Mouse (Mus musculus): ENCODE results near the gene Slc35d3. TPM values are rescaled to one million over a fixed set of nuclear protein-coding genes. Genes with fewer than 3 reads are reported as not detected.

Gene Slc35d3
- total and polyA plus RNA-seq, 2 experiments from 2014 or later: 0.05 TPM; not detected in 1

DNA sequence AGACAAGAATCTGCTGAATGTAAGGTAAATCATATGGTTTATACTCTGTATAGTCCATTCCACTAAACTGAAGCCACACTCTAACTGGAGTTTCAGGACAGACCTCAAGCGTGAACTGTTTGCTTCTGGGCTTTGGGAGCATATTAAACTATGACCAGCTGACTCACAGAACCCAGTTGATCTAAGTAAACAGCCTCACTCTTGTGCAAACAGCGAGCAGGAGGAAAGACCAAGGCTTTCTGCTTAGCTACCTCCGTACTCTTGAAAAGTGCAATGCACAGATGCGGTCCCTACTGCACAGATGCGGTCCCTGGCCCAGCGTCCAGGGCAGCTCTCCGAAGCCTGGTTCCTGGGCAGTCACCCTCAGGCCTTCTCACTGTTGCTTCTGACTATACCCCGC, 26.0 kb upstream of the Slc35d3 start:
- 87% methylated on average over 8 of the region's 8 CpGs for WGBS
- Histone ChIP-seq H3K4me3 (ENCODE audit: low read depth, low read length) (no peak overlapping the region), H3K36me3 (replicated peaks; ENCODE audit: control insufficient read depth, insufficient read depth, low read length) (0 out of 2 replicates have a peak, but pooled peaks cover 4% of the 10 kb centered on the region), H3K4me1 (ENCODE audit: control insufficient read depth, insufficient read depth) (no peaks in the 10 kb centered on the region), H3K9ac (replicated peaks; ENCODE audit: low read depth, low read length) (no peak overlapping the region), H3K9me3 (replicated peaks; ENCODE audit: control insufficient read depth, low read length) (no peaks in the 10 kb centered on the region), H3K27me3 (ENCODE audit: control insufficient read depth, insufficient read depth, low read length) (no peaks in the 10 kb centered on the region), H3K4me2 (ENCODE audit: low read depth, low read length) (no peak overlapping the region), H3K27ac (ENCODE audit: low read depth) (no peak overlapping the region)
- no peak for ATAC-seq (ENCODE audit: insufficient read depth, low read depth)
- no peak for DNase-seq (ENCODE audit: low spot score)
- no peak for TF ChIP-seq CTCF (IDR thresholded peaks at IDR 0.05; ENCODE audit: low read depth)
- no peak for TF ChIP-seq EP300 (IDR thresholded peaks at IDR 0.05; ENCODE audit: low read depth)

DNA sequence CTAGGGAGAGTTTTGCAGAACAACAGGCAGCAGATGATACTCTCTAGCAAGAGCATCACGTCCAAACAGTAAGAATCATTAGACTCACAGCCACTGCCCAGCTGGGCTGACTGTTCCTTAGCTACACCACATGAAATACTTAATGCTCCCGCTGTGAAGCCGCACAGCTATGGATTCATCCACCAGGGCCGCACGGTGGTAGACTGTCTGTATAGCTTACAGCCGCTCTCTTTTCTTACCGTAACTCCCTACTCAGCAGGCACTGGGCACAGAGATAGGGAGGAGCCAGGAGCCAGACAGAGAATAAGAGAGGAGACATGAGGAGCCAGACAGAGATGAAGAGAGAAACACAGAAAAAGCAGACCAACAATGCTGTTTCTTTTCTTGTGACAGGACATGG, 25.4 kb upstream of the Slc35d3 start:
- Histone ChIP-seq H3K4me1 (ENCODE audit: control insufficient read depth, insufficient read depth) (no peaks in the 10 kb centered on the region), H3K27ac (ENCODE audit: low read depth) (no peak overlapping the region), H3K27me3 (ENCODE audit: control insufficient read depth, insufficient read depth, low read length) (no peaks in the 10 kb centered on the region), H3K9ac (replicated peaks; ENCODE audit: low read depth, low read length) (no peak overlapping the region), H3K36me3 (replicated peaks; ENCODE audit: control insufficient read depth, insufficient read depth, low read length) (0 out of 2 replicates have a peak, but pooled peaks cover 4% of the 10 kb centered on the region), H3K4me3 (ENCODE audit: low read depth, low read length) (no peak overlapping the region), H3K4me2 (ENCODE audit: low read depth, low read length) (no peak overlapping the region), H3K9me3 (replicated peaks; ENCODE audit: control insufficient read depth, low read length) (no peaks in the 10 kb centered on the region)
- no peak for DNase-seq (ENCODE audit: low spot score)
- TF ChIP-seq CTCF (IDR thresholded peaks at IDR 0.05; ENCODE audit: low read depth) (no peak), EP300 (IDR thresholded peaks at IDR 0.05; ENCODE audit: low read depth) (no peak)
- 67% methylated on average over 7 of the region's 7 CpGs for WGBS
- ATAC-seq (ENCODE audit: insufficient read depth, low read depth): no peak

DNA sequence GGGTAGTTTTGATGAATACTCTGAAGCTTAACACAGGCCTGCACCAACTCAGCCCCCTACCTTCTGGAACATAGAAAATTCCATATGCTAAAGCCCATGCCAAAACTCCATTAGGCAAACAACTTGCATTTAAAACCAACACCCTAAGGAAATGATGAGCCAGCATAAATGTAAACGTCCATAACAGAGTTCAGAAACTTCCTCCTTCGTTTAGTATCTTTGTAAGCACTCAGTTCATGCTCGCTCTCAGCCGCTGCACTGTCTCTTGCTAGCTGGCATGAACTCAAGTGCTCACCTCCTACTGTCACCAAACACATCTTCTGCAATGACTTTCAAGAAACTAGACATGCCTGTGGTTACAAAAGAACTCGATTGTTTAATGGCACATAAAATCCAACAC, 24.1 kb upstream of the Slc35d3 start:
- no peak for ATAC-seq (ENCODE audit: insufficient read depth, low read depth)
- no peaks in the 10 kb centered on the region for H3K4me1 ChIP-seq (ENCODE audit: control insufficient read depth, insufficient read depth)
- H3K36me3 ChIP-seq (replicated peaks; ENCODE audit: control insufficient read depth, insufficient read depth, low read length): no peaks in the 10 kb centered on the region
- DNase-seq (ENCODE audit: low spot score): no peak
- no peaks in the 10 kb centered on the region for H3K27me3 ChIP-seq (ENCODE audit: control insufficient read depth, insufficient read depth, low read length)
- H3K4me2 ChIP-seq (ENCODE audit: low read depth, low read length): no peak overlapping the region
- H3K9me3 ChIP-seq (replicated peaks; ENCODE audit: control insufficient read depth, low read length): no peaks in the 10 kb centered on the region
- no peak for TF ChIP-seq EP300 (IDR thresholded peaks at IDR 0.05; ENCODE audit: low read depth)
- no peak for TF ChIP-seq CTCF (IDR thresholded peaks at IDR 0.05; ENCODE audit: low read depth)
- no peak overlapping the region for H3K9ac ChIP-seq (replicated peaks; ENCODE audit: low read depth, low read length)
- H3K4me3 ChIP-seq (ENCODE audit: low read depth, low read length): no peak overlapping the region
- WGBS: 75% methylated on average over 5 of the region's 5 CpGs
- H3K27ac ChIP-seq (ENCODE audit: low read depth): no peak overlapping the region

DNA sequence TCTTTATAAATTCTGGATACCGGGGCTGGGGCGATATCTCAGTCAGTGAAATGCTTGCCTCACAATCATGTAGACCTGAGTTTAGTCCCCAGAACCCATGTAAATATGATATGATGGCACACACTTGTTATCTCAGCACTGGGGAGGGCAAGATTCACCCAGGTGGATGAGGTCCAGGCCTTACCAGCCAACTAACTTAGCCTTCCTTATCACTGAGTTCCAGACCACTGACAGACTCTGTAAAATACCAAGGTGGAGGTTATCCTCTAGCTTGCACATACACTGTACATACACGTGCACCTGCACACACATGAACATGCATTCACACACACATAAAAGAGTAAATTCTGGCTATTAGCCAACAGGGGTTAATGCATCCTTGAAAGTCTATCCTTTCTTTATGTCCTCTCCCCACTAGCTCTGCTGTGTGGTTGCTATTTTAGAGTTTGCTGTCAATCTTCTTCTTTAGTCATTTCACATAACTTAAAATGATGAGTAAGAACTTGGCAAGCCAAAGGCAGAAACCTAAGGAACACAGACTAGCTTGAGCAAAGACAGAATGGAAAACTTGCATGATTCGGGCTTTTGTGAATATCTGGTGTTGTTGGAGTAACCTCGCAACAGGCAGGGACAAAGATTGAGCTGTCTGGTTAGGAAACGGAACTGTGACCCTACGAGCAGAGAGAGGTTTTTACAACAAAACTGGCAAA, 4.5 kb upstream of the Slc35d3 start:
- Histone ChIP-seq H3K4me2 (ENCODE audit: low read depth, low read length) (no peak overlapping the region), H3K36me3 (replicated peaks; ENCODE audit: control insufficient read depth, insufficient read depth, low read length) (no peaks in the 10 kb centered on the region), H3K9me3 (replicated peaks; ENCODE audit: control insufficient read depth, low read length) (no peaks in the 10 kb centered on the region), H3K9ac (replicated peaks; ENCODE audit: low read depth, low read length) (no peak overlapping the region), H3K27me3 (ENCODE audit: control insufficient read depth, insufficient read depth, low read length) (peaks cover 30% of the 10 kb centered on the region), H3K4me1 (ENCODE audit: control insufficient read depth, insufficient read depth) (peaks cover 8% of the 10 kb centered on the region; the same call in 1 of the 2 replicates), H3K4me3 (ENCODE audit: low read depth, low read length) (no peak overlapping the region), H3K27ac (ENCODE audit: low read depth) (no peak overlapping the region)
- DNase-seq (ENCODE audit: low spot score): no peak
- TF ChIP-seq CTCF (IDR thresholded peaks at IDR 0.05; ENCODE audit: low read depth) (no peak), EP300 (IDR thresholded peaks at IDR 0.05; ENCODE audit: low read depth) (no peak)
- ATAC-seq (ENCODE audit: insufficient read depth, low read depth): no peak; the same call in 1 of the 2 replicates
- WGBS: 84% methylated on average over 7 of the region's 7 CpGs

DNA sequence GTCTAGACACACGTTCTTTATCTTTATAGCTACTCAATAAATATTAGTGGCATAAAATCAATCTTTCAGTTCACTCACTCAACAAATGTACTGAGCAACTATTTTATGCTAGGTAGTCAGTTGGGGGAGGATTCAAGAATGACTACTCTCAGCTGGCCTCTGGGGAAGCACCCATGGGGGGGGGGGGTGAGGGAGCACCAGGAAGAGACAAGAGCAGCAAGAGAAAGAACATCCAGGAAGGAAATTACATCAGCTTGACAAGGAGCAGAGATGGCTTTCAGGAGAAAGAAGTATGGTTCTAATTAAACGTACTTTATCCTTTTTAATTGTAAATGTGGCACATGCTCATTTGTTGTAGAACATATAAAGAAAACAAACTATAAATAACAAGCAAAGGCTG, 2.4 kb upstream of the Slc35d3 start:
- Histone ChIP-seq H3K4me3 (ENCODE audit: low read depth, low read length) (no peak overlapping the region), H3K4me1 (ENCODE audit: control insufficient read depth, insufficient read depth) (peaks cover 8% of the 10 kb centered on the region), H3K36me3 (replicated peaks; ENCODE audit: control insufficient read depth, insufficient read depth, low read length) (no peaks in the 10 kb centered on the region), H3K9ac (replicated peaks; ENCODE audit: low read depth, low read length) (no peak overlapping the region), H3K9me3 (replicated peaks; ENCODE audit: control insufficient read depth, low read length) (no peaks in the 10 kb centered on the region), H3K27ac (ENCODE audit: low read depth) (no peak overlapping the region), H3K27me3 (ENCODE audit: control insufficient read depth, insufficient read depth, low read length) (peaks cover 52% of the 10 kb centered on the region), H3K4me2 (ENCODE audit: low read depth, low read length) (no peak overlapping the region)
- 67% methylated on average over 2 of the region's 2 CpGs for WGBS
- no peak for DNase-seq (ENCODE audit: low spot score)
- ATAC-seq (ENCODE audit: insufficient read depth, low read depth): no peak
- TF ChIP-seq CTCF (IDR thresholded peaks at IDR 0.05; ENCODE audit: low read depth) (no peak), EP300 (IDR thresholded peaks at IDR 0.05; ENCODE audit: low read depth) (no peak)

DNA sequence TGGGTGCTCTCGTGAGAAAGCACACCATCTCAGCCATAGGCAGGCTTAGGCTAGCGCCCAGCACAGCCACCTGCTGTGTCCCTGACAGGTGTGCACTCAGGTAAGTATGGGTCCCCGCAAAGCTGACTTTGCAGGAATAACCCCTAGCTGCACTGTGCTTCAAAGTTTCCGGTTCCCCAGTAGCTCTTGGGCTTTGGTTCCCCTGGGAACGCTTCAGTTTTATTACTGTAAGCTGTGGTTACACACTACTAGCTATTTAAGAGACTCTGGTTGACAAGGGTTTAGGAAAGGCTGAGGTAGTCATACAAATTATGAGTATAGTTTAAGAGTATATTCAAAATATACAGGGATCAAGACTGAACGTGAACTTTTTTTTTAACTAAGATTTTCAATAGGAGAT, 1.5 kb upstream of the Slc35d3 start:
- Histone ChIP-seq H3K9ac (replicated peaks; ENCODE audit: low read depth, low read length) (no peak overlapping the region), H3K4me2 (ENCODE audit: low read depth, low read length) (no peak overlapping the region), H3K9me3 (replicated peaks; ENCODE audit: control insufficient read depth, low read length) (no peaks in the 10 kb centered on the region), H3K36me3 (replicated peaks; ENCODE audit: control insufficient read depth, insufficient read depth, low read length) (no peaks in the 10 kb centered on the region), H3K27me3 (ENCODE audit: control insufficient read depth, insufficient read depth, low read length) (peaks cover 54% of the 10 kb centered on the region), H3K4me1 (ENCODE audit: control insufficient read depth, insufficient read depth) (peaks cover 8% of the 10 kb centered on the region), H3K27ac (ENCODE audit: low read depth) (no peak overlapping the region), H3K4me3 (ENCODE audit: low read depth, low read length) (no peak overlapping the region)
- TF ChIP-seq EP300 (IDR thresholded peaks at IDR 0.05; ENCODE audit: low read depth): no peak
- TF ChIP-seq CTCF (IDR thresholded peaks at IDR 0.05; ENCODE audit: low read depth): no peak
- WGBS: 26% methylated on average over 6 of the region's 6 CpGs
- DNase-seq (ENCODE audit: low spot score) (no peak), ATAC-seq (ENCODE audit: insufficient read depth, low read depth) (no peak)

Measured in heart, postnatal 0 days (tissue).